Mouse (Mus musculus) thymus, adult 2 months (tissue): Measurements from ENCODE around the gene Btbd9. TPM values are rescaled to one million over a fixed set of nuclear protein-coding genes. Genes with fewer than 3 reads are reported as not detected.

Source experiments
- DNase-seq: peaks from one replicate; pipeline ENCODE4 v3.0.0; 2021
- H3K27ac ChIP-seq: fragments of 200-500 bp; 2 replicates; pipeline ENCODE4 v1.5.1; 2012; ENCODE audit warnings: low read length, control low read depth; ENCODE audit not compliant: control insufficient read depth, insufficient read depth
- H3K27me3 ChIP-seq: fragments of 200-500 bp; 2 replicates; pipeline ENCODE4 v1.6.1; 2012; ENCODE audit warnings: mild to moderate bottlenecking, low read length, moderate library complexity, mixed read lengths; ENCODE audit not compliant: control insufficient read depth, insufficient read depth
- H3K36me3 ChIP-seq: fragments of 200-500 bp; 2 replicates; pipeline ENCODE4 v1.6.1; 2012; ENCODE audit warnings: mild to moderate bottlenecking, low read length, moderate library complexity; ENCODE audit not compliant: control insufficient read depth, insufficient read depth
- H3K4me1 ChIP-seq: fragments of 200-500 bp; replicated peaks from 2 replicates; pipeline ENCODE4 v1.6.1; 2012; ENCODE audit warnings: low read length; ENCODE audit not compliant: control insufficient read depth, insufficient read depth
- H3K4me3 ChIP-seq: fragments of 200-500 bp; 2 replicates; pipeline ENCODE4 v1.5.1; 2012; ENCODE audit warnings: mild to moderate bottlenecking, low read length, control low read depth, moderate library complexity; ENCODE audit not compliant: control insufficient read depth, insufficient read depth
- CTCF ChIP-seq: fragments of 200-500 bp; IDR thresholded peaks from 2 replicates; pipeline ENCODE4 v1.5.1; 2012; ENCODE audit warnings: mild to moderate bottlenecking, control low read depth, low read length, moderate library complexity, borderline replicate concordance; ENCODE audit not compliant: control insufficient read depth, poor library complexity, insufficient read depth; ENCODE audit errors: extremely low read depth
- POLR2A ChIP-seq: fragments of 200-500 bp; IDR thresholded peaks from 2 replicates; pipeline ENCODE4 v1.6.1; 2012; ENCODE audit warnings: mild to moderate bottlenecking, low read length, control low read depth, moderate library complexity; ENCODE audit not compliant: control insufficient read depth, poor library complexity, insufficient read depth; ENCODE audit errors: extremely low read depth
- WGBS: fragments of 180-500 bp; shearing (Covaris S2); methylation state at CpG from one replicate; pipeline ENCODE4 v1.1.7; 2018; 5-methylcytosine and 5-hydroxymethylcytosine counted together
- polyA plus RNA-seq: library from polyadenylated mRNA; depleted of rRNA; stranded (reverse); fragments of >200 nt; gene quantifications from 2 replicates; pipeline ENCODE4 v1.2.3, GENCODE M21; 2012

The Btbd9 gene
- polyA plus RNA-seq, 1 experiment = 29.1 TPM

GRCm38 (mm10) chr17:30459706-30460105 lies 116.6 kb downstream of the Btbd9 start:
- Histone ChIP-seq H3K27me3 (no peaks in the 10 kb centered on the region), H3K4me1 (no peaks in the 10 kb centered on the region), H3K27ac (no peak overlapping the region), H3K4me3 (no peak overlapping the region), H3K36me3 (no peaks in the 10 kb centered on the region)
- no peak for DNase-seq
- TF ChIP-seq POLR2A (no peak), CTCF (no peak)
- 96% methylated on average over 5 of the region's 5 CpGs for WGBS

- 98% methylated on average over 5 of the region's 5 CpGs for WGBS
- H3K4me1 ChIP-seq = no peaks in the 10 kb centered on the region
- DNase-seq = no peak
- no peaks in the 10 kb centered on the region for H3K36me3 ChIP-seq
- no peak overlapping the region for H3K4me3 ChIP-seq
- H3K27ac ChIP-seq = no peak overlapping the region
- no peaks in the 10 kb centered on the region for H3K27me3 ChIP-seq
- TF ChIP-seq POLR2A (no peak), CTCF (no peak)
Observed at GRCm38 (mm10) chr17:30458926-30459325, 117.4 kb downstream of the Btbd9 start.

- H3K27ac ChIP-seq = no peak overlapping the region
- TF ChIP-seq CTCF (no peak), POLR2A (no peak)
- H3K27me3 ChIP-seq = no peaks in the 10 kb centered on the region
- no peaks in the 10 kb centered on the region for H3K4me1 ChIP-seq
- WGBS = 86% methylated on average over 3 of the region's 3 CpGs
- no peak for DNase-seq
- H3K36me3 ChIP-seq = no peaks in the 10 kb centered on the region
- no peak overlapping the region for H3K4me3 ChIP-seq
Observed at GRCm38 (mm10) chr17:30458301-30458700, 118.0 kb downstream of the Btbd9 start.

- no peak for DNase-seq
- H3K27ac ChIP-seq = no peak overlapping the region
- H3K36me3 ChIP-seq = no peaks in the 10 kb centered on the region
- TF ChIP-seq POLR2A = no peak
- no peak for TF ChIP-seq CTCF
- no peaks in the 10 kb centered on the region for H3K4me1 ChIP-seq
- 95% methylated on average over 7 of the region's 7 CpGs for WGBS
- no peaks in the 10 kb centered on the region for H3K27me3 ChIP-seq
- no peak overlapping the region for H3K4me3 ChIP-seq
Observed at GRCm38 (mm10) chr17:30457486-30457885, 118.8 kb downstream of the Btbd9 start.

DNA sequence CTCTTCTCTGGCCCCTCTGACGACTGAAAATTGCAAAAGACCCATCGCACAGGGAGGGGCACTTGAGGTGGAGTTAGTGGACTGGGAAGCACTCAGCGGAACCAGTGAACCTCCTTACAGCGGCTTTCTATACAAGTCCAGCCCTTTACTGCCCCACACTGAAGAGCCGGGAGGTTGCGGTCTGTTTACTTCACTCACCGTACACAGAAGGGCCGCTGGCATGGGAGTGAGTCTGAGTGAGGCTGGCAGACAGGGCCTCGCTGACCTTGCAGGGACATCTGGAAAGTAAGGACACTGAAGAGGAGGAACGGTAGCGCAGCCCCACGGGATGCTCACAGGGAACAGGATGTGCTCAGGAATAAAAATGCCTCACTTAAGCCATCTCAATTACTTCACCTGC lies 120.0 kb downstream of the Btbd9 start:
- Histone ChIP-seq H3K27ac (no peak overlapping the region), H3K27me3 (no peaks in the 10 kb centered on the region), H3K4me3 (no peak overlapping the region), H3K36me3 (no peaks in the 10 kb centered on the region), H3K4me1 (no peaks in the 10 kb centered on the region)
- 93% methylated on average over 12 of the region's 12 CpGs for WGBS
- TF ChIP-seq CTCF = no peak
- no peak for TF ChIP-seq POLR2A
- DNase-seq = no peak

DNA sequence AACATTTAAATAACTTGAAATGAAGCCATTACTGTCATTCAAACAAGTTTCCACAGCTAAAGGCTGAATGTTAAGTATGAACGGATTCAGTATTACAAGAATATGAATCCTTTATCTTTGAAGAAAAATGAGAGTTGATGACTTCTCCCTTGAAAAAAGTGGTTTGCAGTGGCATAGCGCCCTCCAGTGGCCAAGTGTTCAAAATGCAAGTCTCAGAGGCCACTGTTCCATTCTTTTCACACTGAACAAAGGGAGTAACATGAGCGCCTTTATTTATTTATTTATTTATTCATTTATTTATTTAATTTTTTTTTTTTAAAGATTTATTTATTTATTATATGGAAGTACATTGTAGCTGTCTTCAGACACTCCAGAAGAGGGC lies 121.4 kb downstream of the Btbd9 start:
- no peaks in the 10 kb centered on the region for H3K36me3 ChIP-seq
- TF ChIP-seq CTCF (no peak), POLR2A (no peak)
- DNase-seq = peak; percentile 62
- H3K27me3 ChIP-seq = no peaks in the 10 kb centered on the region
- WGBS = 29% methylated on average over 3 of the region's 3 CpGs
- H3K4me1 ChIP-seq = no peaks in the 10 kb centered on the region
- no peak overlapping the region for H3K27ac ChIP-seq
- H3K4me3 ChIP-seq = no peak overlapping the region

DNA sequence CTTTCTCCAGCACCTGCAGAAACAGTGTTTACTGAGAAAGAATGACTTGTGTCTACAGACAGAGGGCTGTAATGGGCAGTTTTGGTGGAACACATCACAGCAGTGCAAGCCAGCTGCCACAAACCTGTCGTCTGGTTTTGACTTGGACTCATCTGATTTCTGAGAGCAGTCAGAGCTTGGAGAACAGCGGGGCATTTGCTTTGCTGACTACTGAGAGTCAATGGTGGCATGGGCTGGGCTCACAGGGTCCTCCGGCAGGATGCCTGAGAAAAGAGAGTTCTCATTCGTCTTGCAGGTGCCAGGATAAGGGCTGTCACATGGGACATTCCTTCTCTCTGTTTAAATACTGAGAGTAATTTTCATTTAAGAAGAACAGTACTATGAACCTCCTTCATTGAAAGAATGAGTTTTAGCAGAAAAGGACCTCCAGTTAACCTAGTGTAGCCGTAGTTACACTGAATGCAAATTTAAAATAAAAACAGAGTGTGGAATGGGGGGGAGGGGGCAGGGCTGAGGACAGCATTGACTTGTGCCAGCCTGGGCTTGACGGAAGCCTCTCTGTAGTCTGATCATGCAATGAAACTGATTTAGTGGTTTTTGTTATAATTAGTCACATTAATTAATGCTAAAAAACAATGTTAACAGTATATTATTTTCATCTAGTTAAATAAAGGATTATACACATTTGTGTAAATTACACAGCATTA lies 122.0 kb downstream of the Btbd9 start:
- no peaks in the 10 kb centered on the region for H3K4me1 ChIP-seq
- H3K4me3 ChIP-seq = no peak overlapping the region
- no peaks in the 10 kb centered on the region for H3K36me3 ChIP-seq
- H3K27me3 ChIP-seq = no peaks in the 10 kb centered on the region
- DNase-seq = no peak
- TF ChIP-seq CTCF = no peak
- no peak for TF ChIP-seq POLR2A
- H3K27ac ChIP-seq = no peak overlapping the region
- WGBS = 94% methylated on average over 6 of the region's 6 CpGs
